Mouse (Mus musculus) cerebellum, adult 8-10 months (tissue): ENCODE measurements at regions not wholly inside any gene's neighbourhood (a gene's known extent, or its start where the extent isn't known, plus 50 kb on each side); places are given as distances from the start of the nearest gene placed in this dataset.
A peak's percentile ranks its signal among the peaks of the same experiment; 100 is the strongest.
"Not testable (repeated sequence)": the region's sequence is repeated elsewhere in the genome, so short reads cannot be mapped to it uniquely, and the experiment has no call there.

Experiments used
- DNase-seq: peaks from one replicate; pipeline ENCODE4 v3.0.0; 2022

DNA sequence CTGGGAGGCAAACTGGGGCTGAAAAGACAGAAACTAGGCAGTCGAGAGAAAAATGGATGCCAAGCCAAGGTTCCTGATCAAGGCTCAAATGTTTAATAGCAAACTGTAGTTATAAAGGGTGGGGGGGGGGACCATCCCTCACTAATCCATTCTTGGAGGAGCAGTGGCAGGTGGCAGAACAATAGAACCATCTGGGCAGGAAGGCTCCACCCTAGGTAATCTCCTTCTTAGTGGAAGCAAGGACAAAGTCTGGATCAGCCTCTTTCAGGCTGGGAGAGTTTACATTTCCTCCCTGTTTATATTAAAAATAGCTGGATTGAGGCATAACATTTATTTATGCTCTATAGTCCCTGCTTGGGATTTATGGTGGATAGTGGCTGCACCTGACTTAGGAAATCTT lies 180.8 kb downstream of the Cdh9 start:
- DNase-seq = no peak

DNA sequence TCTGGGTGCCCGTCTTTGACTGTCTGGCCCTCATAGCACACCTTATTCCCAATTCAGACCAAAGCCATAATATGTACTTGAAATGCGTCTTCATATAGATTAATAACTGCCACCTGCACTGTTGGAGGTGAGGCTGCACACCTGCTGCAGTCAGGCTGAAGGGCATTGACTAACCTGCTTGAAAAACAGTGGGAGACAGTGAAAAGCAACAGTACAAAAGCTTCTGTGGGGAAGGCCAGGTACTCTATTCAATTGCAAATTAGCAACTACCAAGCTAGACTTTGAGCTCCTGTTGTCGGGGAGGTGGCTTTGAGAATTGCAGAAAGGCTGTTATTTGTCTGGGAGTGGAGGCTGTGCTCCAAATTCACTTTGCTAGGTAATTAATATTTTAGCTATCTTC lies 181.4 kb downstream of the Cdh9 start:
- DNase-seq = not testable (repeated sequence)

GRCm38 (mm10) chr15:16914966-16915569 lies 186.5 kb downstream of the Cdh9 start:
- DNase-seq = no peak

DNA sequence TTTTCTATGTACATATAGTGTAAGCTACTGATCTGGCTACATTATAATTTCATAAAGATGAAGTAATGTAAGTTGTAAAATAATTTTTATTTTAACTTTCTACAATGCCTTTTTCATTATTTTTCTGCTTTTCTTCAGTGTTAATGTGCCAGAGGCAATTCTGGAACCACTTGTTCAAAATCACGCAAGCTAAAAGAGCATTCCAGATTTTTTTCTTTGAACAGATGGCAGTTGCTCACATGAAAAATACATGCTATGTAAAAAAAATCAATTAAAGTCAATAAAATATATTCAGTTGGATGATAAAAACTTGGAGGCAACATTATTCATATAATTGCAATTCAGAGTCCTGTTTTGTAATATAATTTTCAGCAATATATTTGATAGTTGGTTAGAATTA lies 194.7 kb downstream of the Cdh9 start:
- DNase-seq = no peak

DNA sequence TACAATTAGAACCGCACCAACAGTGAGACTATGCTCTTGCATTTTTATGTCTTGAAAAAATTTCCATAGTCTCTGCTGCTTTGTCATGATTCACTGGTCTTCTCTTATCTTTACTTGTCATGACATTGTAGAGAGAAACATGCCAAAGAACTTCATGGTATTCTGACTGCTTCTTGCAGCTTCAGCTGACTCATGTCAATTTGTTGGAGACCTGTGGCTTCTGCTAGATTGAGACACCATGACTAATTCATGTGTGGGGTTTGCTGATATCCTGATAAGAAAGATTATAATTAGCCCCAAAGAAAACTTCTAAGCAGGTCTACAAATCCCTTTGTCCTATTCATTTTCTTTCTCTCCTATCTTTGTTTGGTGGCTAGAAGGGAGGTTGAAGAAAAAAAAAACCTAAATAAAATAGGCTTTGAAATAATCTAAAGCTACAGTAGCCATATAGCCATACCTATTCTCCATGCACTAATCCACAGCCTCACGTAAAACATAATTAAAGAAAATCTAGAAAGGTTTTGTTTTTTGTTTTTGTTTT lies 204.7 kb downstream of the Cdh9 start:
- no peak for DNase-seq

GRCm38 (mm10) chr15:16934438-16934837 lies 205.9 kb downstream of the Cdh9 start:
- DNase-seq = no peak

DNA sequence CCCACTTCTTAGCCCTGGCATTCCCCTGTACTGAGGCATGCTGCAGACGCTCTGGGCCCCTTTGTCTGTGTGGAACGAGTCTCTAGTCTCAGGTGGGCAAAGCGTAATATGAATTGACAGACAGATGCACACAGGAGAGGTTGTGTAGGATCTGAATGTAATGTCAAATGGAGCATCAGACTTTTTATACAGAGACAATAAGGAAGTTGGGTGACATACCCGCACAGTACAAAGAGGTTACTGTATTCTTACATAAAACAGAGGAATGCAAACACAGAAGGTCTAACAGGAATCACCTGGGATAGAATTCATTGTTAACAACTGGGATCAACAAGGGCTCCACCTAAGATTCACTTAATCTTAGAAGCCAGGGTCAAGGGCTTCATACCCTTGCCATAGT lies 247.3 kb downstream of the Cdh9 start:
- DNase-seq = not testable (repeated sequence)

GRCm38 (mm10) chr15:16990848-16991247 lies 262.3 kb downstream of the Cdh9 start:
- no peak for DNase-seq

- DNase-seq = no peak
These were observed 267.1 kb downstream of the Cdh9 start for GRCm38 (mm10) chr15:16995667-16996066.

GRCm38 (mm10) chr15:17006139-17006538 lies 277.6 kb downstream of the Cdh9 start:
- DNase-seq = no peak

GRCm38 (mm10) chr15:17007811-17008210 lies 279.3 kb downstream of the Cdh9 start:
- no peak for DNase-seq

DNA sequence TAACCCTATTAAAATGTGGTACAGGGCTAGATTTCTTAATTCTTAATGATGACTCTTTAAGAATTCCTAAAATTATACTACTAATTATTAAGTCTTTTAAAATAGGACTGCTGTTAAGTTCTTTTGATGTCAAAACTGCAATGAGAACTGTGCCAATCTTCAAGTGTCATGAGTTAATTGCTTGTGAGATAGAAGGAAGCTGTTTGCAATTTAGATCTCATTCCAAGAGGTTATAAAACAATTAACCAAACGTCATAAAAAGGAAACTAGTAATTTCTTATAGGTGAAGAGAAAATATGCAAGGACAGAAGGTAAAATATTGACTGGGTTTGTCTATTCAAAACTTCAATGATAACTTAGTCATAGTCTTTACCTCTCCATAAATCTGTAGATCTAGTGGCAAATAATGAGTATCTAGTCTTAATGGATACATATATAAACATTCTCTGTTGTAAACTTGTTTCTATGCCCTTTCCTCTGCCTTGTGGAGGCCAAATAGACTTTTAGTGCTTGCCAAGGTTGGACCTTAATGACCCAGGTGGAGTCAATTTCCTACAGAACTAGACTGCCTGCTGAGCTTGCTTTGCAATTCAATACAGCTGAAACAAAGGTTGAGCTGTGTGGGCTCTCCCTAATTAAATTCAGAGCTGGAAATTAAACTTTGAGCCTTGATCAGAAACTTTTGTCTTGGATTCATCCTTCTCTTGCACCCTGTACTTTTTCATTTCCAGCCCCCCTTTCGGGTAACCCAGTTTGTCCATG lies 320.5 kb downstream of the Cdh9 start:
- DNase-seq = no peak

- no peak for DNase-seq
These were observed 341.2 kb downstream of the Cdh9 start for GRCm38 (mm10) chr15:17069772-17070171.

GRCm38 (mm10) chr15:17084030-17084429 lies 355.5 kb downstream of the Cdh9 start:
- no peak for DNase-seq

- no peak for DNase-seq
These were observed 360.2 kb downstream of the Cdh9 start for GRCm38 (mm10) chr15:17088644-17089228.

GRCm38 (mm10) chr15:17098927-17099326 lies 370.4 kb downstream of the Cdh9 start:
- DNase-seq = peak; percentile 4

DNA sequence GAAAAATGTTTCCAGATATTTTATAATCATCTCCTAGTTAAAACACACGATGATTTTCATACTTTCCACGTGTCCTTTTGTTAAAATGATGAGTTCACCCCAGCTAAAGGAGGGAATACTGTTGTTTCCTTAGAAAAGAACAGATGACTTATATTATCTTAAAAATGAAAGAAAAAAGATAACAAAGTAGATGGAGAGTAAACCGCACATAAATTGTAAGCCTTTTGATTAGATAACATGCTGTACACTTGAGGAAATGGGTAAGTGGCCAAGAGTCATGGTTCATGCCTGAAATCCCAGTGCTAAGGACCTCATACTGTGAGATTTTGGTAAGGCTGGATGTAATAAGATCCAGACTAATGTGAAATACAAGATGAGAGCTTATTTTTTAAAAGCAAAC lies 372.6 kb downstream of the Cdh9 start:
- no peak for DNase-seq

DNA sequence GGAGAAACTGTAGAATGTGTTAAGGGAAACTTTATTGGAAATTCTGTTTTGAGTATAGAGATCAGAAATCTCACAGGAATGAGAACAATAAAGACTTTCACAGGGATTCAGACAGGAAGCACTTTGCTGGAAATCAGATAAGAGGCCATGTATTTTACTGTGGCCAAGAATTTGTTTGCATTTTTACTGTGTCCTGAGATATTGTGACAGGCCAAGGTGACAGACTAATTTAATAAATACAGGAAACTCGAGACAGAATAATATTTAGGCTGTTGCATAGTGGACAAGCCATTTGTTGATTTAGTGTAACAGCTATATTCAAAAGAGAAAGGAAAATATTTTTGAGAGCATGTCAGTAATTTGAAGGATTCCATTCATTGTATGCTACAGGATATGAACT lies 407.2 kb downstream of the Cdh9 start:
- no peak for DNase-seq

GRCm38 (mm10) chr15:17180164-17180563 lies 451.6 kb downstream of the Cdh9 start:
- DNase-seq = no peak

DNA sequence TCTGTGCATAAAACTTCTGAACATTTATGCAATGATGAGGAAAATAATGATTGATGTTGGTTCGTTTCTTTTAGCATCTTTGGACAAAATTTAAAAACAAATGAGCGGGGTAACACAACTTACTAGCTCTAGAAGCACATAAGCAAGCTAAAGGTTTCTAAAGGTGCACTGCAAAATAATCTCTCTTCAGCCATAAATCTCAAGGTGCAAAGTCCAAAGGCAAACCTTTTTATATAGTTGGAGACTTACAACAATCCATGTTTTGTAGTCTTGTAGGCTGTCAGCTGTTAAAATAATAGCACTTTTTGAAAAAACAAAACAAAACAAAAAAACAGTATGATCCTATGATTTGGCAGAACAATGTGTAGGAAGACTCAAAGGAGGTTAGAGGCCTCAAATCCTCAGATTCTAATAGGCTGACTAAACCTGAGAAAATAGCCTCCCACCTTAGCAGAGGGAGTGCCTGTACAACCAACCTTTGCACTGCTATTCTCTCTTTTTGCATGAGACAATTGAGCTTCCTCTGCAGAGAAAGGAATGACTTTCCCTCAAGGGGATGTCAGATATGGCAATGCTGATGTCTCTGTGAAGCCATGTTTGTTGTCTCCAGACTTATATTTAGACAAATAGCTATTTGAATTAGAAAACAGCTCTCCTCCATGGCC lies 452.9 kb downstream of the Cdh9 start:
- no peak for DNase-seq

DNA sequence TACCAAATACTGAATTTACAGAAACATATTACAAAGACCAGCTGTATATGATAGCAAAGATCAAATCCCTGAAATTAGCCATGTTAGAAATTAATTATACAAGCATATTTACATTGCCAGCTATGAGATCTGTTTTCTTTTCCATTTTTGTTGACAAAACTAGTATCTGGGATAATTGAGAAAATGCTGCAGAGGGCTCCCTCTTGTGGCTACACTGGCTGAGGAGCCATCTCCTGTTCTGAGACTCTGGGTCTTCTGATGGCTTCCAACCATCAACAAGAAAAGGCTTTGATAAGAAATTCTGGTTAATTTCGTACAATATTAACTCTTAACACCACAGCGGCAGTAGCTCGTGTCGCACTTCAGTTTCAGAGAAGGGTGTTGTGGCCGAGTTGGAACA lies 466.9 kb downstream of the Cdh9 start:
- DNase-seq = no peak

DNA sequence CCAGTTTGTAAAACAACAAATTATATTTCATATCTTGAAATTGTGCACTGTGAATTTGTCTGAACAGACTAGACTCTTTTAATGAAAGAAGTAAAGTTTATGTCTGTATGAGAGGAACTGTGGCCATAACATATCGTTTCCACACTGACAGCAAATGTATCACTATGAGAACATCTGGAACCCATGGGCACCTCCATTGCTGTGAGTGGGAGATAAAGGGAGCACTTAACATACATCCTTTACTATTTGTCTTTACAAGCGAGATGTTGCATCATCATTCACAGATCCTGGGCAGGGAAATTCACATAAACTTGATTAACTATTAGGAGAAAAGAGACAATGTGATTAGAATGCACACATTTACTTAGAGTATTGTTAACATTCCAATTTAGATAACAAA lies 476.2 kb downstream of the Cdh9 start:
- no peak for DNase-seq

GRCm38 (mm10) chr15:17245096-17245495 lies 516.5 kb downstream of the Cdh9 start:
- DNase-seq = no peak

GRCm38 (mm10) chr15:17289221-17289620 lies 560.7 kb downstream of the Cdh9 start:
- DNase-seq = no peak
